Mouse (Mus musculus): ENCODE measurements around the gene Aqp1.
A peak's percentile ranks its signal among the peaks of the same experiment; 100 is the strongest.

The Aqp1 gene

DNA sequence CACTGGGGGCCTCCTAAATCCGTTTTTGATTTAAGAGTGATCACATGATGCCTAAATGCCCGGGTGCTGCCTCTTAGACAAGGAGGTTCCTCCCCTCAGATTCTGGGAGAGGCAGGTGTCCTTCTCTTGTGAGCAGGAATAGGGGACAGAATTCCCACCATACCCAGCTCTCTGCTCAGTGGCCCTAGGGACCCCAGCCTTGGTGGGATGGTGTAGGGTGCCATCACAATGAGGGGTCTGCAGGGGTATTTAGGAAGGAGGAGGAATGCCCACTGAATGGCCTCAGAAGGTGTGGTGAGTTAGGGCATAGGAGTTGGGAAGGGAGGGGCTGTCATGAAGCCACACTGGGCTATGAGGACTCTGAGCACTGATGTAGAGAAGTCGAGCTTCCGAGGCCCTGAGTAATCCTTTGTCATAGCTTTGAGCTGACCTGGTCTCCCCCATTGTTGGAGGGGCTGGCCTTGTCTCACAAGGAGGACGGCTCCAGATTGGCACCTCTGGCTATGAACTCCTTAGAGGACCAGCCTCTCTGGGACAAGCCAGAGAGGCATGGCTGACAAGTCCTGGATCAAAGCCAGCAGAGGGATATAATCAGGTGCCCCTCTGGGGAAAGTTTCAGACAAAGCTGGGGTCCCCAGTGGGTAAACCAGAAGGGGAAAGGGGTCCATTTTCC lies 4.0 kb upstream of the Aqp1 start:
- DNase-seq (ENCODE audit: low read depth, low spot score), result no peak

DNA sequence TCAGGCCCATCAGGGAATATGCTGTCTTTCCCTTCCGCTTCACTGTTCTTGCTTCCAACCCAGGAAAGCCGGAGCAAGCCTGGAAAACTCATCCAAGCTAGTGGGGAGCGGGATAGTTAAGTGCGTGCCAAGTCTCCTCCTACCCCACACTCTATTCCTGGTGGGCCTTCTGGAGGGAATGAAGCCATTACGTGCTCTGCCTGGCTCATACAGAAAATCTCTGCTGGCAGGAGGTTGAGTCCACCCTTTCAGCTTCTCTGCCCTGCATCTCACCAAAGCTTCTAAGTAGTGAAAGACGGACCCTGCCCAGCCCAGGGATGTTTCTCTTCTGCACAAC lies 3.5 kb upstream of the Aqp1 start:
- no peak for DNase-seq (ENCODE audit: low read depth, low spot score)

DNA sequence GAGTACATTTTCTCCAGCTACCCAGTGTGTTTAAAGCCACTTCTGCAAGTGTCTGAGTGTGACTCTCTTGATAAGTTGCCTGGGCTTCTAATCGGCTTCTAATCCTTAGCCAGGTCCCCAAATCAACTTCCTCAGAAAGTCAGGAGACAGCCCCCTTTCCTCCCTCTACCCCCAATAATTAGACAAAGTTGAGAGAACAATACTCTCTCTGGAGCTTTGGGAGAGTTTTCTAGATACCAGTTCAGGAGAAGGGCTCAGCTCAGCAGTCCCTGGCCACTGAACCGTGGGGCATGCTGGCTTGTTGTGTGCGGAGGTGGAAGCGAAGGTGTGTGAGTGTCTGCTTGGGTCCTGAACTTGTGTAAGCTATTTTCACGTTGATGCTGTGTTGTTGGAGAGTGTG lies 1.0 kb downstream of the Aqp1 start:
- DNase-seq (ENCODE audit: low read depth, low spot score), result no peak

DNA sequence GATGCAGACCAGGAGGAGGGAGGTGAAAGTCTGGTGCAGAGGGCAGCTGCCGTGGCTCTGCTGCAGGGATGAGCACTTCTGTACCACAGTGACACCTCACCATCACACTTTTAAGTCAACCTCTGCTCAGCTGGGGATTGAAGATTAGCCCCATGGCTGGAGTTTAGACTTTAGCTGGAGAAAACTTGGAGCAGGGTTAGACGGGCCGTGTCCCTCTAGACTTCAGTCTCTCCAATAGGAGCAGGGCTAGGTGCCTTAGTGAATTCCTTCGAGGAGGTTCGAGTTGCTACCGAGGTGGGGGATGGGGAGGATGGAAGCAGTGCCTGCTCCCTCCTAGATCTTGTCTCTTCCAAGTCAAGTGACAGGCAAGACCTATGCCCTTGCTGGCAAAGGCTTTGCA lies 1.8 kb downstream of the Aqp1 start:
- no peak for DNase-seq (ENCODE audit: low read depth, low spot score)

DNA sequence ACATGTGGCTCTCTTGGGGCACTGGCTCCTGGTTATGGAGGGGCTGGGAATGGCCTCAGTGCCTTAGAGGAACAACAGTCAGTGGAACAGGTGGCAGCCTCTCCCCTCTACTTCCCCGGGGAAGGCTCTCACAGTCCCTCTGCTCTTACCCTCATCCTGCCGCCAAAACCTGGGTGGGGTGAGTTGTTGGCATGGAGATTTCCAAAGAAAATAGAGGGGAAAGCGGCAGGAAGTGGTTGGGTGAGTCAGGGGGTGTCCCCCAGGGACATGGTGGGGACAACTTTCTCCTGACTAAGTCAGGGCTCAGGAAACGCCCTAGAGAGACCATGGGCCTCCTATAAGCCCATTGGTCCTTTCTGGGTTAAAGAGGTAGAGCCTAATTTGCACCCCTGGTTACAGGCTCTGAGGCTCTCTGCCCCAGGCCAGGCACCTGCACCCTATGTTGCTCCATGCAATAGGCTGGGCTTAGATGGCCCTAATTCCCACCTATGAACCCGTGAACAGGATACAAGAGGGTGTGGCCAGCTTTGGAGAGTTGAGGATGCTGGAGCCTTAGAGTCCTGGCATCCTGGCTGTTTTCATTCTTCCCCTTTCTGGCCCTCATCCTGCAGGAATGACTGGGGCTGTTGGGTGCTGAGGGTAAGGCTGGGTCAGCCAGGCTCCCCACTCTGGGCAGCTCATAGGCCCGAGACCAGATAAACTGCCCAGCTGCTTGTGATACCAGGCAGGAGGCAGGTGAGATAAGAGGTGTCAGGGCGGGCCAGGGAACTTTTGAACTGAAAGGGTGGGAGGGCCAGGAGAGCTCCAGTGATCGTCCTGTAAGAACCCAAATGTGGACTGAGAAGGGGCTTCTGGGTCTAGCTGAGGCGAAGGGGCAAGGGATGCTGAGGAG lies 2.9 kb downstream of the Aqp1 start:
- DNase-seq (ENCODE audit: low read depth, low spot score), result no peak

DNA sequence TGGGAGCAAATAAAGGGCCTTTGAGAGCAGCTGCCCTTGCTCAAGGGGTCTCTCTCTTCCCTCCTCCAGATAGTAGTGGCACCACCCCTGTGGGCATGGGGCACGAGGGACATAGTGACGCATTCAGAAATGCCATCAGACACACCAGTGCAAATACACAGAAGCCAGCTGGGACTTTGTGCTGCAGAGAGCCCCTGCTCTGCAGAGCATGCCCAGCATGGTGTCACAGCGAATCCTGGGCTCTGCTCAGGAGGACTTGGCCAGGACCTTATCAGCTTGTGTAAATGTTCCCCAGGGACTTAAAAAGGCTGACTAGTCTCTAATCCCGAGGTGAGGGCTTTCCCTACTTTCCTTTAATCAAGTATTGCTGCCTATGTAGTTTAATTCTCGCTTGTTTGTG lies 5.5 kb downstream of the Aqp1 start:
- DNase-seq (ENCODE audit: low read depth, low spot score), result no peak

DNA sequence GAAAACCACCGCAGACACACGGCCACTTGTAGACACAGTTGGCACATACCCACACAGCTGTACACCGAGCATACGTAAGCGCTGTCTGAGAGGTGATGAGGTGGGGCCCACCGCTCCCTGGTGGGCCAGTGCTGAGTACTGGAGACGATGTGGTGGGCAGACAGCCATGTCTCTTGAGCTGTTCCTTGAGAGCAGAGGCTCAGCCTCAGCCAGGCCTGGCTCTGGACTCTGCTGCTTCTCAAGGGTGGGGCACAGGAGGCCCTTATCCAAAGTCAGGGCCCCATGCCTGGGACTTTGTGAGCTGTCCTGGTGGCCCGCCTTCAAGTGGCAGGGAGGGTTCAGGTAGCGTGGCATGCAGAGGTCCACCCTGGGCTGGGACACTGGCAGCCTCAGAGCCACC lies 6.1 kb downstream of the Aqp1 start:
- DNase-seq (ENCODE audit: low read depth, low spot score), result no peak

DNA sequence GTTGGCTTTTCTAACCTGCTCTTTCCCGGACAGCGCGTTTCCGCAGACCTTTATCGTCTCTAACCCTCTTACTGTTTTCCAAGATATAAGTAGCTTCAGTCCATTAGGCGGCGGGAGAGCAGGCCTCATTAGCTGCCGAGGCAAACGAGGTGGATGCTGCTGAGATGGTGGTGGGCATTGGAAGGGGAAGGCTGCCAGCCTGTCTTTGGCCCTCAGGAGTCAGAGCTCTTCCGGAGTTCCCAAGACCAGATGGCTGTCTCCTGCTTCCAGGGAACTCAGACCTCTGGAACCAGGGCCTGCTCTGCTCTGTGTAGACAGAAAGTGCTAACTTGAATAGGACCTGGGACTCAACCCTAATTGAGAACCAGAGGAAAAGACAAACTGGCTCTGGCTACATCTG lies 7.2 kb downstream of the Aqp1 start:
- DNase-seq (ENCODE audit: low read depth, low spot score), result no peak

DNA sequence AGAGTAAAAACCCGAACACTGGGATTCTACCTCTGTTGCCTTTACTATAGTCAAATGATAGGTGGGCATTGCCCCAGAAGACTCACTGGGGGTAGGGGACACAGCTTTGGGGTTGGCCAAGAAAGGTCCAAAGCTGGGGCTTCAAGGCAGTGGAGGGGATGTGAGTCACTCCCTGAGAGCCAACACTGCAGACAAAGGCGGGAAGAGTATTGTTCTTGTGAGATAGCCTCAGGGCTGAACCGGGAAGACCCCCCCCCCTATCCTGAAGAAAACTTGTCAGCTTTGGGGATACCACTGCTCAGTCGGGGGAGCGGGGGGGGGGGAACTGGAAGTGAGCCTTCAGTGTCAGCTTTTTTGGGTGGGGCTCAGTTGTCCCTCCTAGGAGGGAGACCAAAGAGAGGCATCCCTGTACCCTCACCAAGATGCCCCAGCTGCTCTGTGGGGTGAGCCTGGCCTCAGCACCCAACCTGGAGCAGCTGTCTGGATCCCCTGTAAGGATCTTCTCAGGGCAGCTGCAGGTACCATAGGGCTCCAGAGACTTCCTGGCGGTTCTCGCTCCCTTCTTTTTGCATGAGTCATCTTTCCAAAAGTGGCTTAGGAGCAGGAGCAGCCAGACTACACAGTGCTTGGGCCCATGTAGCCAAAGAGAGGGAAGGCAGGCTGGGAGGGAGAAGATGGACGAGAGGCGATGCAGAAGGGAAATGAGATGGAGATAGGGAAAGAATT lies 8.2 kb downstream of the Aqp1 start:
- no peak for DNase-seq (ENCODE audit: low read depth, low spot score)

DNA sequence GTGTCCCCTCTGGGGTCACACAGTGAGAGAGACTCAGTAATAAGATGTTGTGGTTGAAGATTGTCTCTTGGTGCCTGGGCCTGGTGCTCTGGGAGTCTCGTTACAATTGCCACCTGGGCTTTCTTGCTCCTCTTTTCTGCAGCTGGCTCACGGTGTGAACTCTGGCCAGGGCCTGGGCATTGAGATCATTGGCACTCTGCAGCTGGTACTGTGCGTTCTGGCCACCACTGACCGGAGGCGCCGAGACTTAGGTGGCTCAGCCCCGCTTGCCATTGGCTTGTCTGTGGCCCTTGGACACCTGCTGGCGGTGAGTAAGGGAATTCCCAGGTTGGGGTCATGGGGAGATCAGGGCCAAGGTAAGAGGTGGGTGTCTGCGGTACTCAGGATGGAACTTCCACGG lies 9.0 kb downstream of the Aqp1 start:
- no peak for DNase-seq (ENCODE audit: low read depth, low spot score)

DNA sequence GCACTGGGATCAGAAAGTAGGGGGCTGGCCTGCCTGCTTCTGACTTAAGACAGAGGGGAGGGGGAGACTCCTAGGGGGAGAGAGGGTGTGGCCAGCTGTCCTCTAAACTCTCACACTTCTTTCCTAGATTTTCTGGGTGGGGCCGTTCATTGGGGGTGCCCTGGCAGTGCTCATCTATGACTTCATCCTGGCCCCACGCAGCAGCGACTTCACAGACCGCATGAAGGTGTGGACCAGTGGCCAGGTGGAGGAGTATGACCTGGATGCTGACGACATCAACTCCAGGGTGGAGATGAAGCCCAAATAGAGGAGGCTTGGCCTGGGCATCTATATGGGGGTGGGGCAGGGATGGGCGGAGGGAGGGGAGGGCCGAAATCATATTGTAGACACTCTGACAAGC lies 10.3 kb downstream of the Aqp1 start:
- DNase-seq (ENCODE audit: low read depth, low spot score), result no peak

DNA sequence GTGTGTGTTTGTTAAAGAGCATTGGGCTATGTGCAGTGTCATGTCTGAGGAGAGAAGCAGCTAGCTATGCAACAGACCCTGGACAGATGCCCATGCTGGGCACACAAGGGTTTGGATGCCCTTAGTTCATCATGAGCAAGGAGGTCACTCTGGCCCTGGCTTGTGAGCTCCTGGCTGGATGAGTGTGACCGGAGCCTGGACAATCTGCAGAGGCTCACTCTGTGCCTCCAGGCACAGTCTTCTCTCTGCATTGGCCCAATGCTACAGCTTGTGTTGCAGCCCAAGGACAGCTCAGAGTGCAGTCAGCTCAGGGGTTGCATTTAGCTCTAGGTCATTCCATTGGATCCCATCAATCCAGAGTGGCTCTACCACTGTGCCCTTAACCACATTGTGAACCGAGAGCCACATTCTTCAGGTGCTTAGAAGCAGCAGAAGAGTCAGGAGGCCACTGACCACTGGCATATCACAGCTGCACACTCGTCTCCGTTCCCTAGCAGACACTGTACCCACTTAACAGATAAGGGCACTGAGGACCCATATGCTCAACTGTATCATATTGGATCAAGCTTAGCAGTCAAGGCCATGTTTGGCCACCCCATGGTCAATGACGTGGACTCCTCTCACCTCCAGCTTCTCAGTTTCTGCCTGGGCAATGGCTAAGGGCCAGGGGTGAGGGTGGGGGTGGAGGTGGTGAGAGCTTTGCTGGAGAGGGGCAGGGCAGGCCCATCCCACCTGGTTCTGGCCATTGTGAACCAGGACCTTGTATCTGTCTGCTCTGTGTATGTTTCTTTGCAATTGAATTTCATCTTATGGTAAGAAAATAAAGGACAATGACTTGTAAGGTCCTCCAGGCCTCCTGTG lies 11.7 kb downstream of the Aqp1 start:
- DNase-seq (ENCODE audit: low read depth, low spot score), result no peak

DNA sequence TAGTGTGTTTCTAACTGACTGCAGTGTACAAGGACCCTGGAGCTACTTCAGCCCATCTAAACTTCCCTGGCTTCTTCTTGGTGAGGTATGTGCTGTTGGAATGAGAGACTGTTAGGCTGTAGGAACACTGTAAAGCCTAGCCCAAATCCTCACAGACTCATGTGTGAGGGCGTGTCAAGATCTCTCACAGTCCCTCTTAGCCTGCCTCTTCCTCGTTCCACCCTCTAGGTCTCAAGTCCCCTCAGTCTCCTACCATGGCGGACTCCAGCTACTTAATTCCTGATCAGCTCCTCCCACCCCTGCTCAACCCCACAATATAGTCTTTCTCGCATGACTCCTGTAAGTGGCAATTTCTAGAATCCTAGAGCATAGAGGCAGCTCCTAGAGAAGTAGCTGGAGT lies 13.0 kb downstream of the Aqp1 start:
- DNase-seq (ENCODE audit: low read depth, low spot score), result no peak

DNA sequence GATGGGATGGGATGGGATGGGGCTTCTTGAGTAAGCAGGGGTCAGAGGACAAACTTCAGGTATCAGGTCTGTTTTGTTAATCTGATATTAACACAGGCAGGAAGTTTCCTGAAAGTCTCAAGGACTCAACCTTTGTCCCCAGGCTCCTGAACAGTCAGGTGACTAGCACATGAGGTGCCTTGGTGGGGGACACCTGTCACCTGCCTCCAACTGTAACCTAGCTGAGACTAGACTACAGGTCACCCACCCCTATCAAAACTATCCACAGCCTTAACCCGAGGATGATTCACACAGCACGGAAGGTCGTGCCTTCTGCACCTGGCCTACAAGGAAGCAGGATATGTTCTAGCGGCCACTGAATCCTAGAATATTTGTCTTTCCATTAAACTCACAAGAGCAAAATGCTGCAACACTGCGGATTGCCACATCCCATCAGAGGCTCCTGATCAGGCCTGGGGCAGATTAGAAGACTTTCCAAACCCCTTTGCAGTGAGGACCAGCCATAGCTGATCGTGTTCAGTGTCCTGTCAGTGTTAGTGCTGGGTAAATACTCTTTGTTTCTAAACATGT lies 14.2 kb downstream of the Aqp1 start:
- DNase-seq (ENCODE audit: low read depth, low spot score), result no peak

DNA sequence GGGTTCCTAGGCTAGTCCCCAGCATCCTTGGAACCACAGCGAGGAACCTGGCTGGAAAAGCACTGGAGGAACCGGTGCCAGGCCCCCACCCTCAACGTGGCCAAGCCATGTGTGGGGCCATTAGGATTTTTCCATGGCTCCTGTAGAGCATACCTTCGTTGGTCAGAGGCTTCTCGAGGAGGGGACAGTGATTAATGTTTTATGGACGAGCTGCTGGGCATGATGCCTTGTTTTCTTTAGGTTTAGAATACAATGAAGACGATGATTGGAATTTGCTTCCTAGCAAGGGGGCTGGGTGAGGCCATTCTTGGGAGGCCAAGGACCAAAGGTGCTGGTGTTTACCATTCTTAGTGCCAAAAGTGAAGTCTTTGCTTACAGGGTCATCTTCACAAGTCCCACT lies 15.5 kb downstream of the Aqp1 start:
- DNase-seq (ENCODE audit: low read depth, low spot score), result no peak

DNA sequence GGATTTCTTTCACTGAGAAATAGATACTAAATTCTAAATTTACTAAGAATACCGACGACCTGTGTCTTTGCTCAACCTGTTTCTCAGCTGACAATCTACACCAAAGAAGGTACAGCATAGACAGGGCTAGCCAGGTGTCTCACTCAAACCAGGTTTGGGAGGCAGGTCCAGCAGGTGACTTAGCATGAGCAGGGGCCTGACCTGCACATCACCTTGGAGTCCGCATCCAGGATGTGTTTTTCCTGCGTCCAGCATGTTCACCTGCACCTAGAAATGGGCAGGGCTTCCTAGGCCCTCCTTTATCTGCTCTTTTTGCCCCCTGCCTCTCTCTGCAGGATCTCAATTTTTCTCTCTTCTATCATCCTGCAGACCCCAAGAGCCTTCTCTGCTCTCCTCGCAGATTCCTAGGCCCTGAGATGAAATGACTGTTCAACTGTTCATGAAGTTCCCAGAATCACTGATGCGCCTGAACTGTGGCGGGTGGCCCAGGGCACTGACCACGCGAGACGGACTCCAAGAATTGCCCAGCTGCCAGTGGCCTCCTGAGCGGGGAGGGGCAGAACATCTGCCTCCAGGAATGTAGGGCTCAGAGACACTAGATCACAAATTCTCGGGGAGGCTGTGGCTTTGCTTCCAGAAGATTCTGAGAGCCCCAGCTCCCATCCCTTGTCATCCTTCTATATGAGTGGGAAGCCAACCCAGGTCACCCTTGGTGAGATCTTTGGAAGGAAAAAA lies 17.6 kb downstream of the Aqp1 start:
- no peak for DNase-seq (ENCODE audit: low read depth, low spot score)

DNA sequence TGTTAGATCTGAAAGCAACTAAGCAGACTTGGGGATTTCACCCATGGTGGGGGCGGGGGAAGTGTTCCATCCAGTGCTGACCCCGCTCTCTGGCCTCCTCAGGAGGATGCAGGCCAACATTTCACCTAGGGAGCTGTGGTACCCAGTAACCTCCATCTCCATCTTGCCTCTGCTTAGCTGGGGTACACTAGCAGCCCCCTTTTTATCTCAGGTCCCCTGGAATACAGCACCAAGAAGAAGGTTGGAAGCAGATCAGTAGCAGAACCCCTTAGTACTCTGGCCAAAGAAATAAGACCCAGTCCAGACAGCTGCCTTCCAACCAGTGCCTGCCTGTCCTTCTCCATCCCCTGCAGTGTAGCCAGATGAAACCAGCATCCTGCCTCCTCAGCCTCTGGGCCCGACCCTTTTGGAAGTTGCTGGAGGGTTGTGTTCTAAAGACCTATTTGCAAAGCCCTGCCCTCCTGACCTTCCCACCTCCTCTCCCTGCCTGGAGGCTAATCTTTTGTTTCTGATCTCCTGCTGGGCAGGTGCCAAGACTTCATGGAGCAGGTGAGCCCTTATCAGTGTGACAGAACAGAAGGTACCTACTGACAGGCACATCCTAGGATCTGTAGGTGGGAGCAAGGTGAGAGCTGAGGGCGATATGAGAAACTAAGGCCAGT lies 18.4 kb downstream of the Aqp1 start:
- DNase-seq (ENCODE audit: low read depth, low spot score), result peak; percentile 46

DNA sequence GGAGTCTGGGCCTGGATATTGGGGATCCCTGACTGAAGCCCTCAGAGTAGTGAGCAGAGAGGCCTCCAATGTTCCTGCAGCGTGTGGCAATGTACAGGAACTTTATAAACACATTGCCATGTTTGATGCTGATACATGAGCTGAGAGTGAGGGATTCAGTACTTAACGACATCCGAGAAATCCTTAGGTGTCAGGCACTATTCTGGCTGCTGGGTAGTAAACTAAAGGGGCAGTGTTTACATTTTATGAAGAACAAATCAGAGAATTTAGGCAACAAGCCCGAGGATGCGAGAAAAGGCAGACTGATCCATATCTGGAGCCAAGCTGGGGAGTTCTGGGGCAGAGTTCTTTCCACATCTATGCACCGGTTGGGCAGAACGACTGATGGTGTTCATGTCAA lies 19.3 kb downstream of the Aqp1 start:
- DNase-seq (ENCODE audit: low read depth, low spot score), result no peak

DNA sequence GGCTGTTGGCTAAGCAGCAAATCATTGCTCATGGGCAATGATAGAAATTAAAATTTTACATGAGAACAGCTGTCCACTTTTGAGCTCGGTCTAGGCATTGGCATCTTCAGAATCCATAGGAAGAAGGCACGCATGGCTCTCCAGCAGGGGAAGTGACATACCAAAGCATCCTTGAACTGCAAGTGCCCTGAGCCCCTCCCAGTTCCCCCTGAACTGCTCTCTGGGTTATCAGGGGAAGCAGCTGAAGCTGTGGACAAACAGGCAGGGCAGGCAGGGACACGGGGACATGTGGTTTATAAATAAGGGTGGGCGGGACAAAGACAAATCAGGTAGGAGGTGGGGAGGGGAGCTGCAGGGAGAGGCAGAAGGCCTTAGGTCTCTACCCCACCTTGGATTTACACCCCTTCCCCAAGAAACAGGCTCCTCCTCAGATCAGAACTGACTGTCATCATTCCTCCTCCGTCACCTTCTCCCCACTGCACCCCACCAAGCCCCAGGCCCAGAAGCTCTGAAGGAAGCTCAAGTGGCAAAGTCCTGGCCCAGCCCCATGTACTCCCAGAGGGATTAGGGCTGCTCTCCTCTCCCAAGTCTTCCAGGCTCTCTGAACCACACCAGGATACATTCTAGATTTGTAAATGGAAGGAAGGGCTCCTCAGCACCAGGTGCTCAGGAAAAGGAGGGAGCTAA lies 19.9 kb downstream of the Aqp1 start:
- no peak for DNase-seq (ENCODE audit: low read depth, low spot score)

Data from ES-CJ7 (cell line).